Mouse (Mus musculus) lung, embryonic 15.5 days (tissue): Measurements from ENCODE around the gene Mmd. TPM values are rescaled to one million over a fixed set of nuclear protein-coding genes. Genes with fewer than 3 reads are reported as not detected.

Experiments used
- ATAC-seq: fragments of 200-750 bp; cut with Nextera tagmentation; 2 replicates; pipeline ENCODE4 v1.8.0; 2017; ENCODE audit warnings: moderate number of reproducible peaks, borderline replicate concordance; ENCODE audit not compliant: low FRiP score, low TSS enrichment; ENCODE audit errors: extremely low read depth
- H3K27ac ChIP-seq: fragments of 300-500 bp; sonication (generic); 2 replicates; pipeline ENCODE4 v1.5.1; 2015; ENCODE audit warnings: moderate library complexity, mild to moderate bottlenecking, inconsistent platforms
- H3K27me3 ChIP-seq: fragments of 300-500 bp; sonication (generic); 2 replicates; pipeline ENCODE4 v1.6.1; 2015; ENCODE audit warnings: inconsistent platforms
- H3K36me3 ChIP-seq: fragments of 300-500 bp; sonication (generic); 2 replicates; pipeline ENCODE4 v1.6.1; 2015; ENCODE audit warnings: inconsistent platforms
- H3K4me1 ChIP-seq: fragments of 300-500 bp; sonication (generic); 2 replicates; pipeline ENCODE4 v1.6.1; 2015; ENCODE audit warnings: inconsistent platforms
- H3K4me2 ChIP-seq: fragments of 300-500 bp; sonication (generic); 2 replicates; pipeline ENCODE4 v1.6.1; 2015; ENCODE audit warnings: inconsistent platforms, mild to moderate bottlenecking, moderate library complexity
- H3K4me3 ChIP-seq: fragments of 300-500 bp; sonication (generic); 2 replicates; pipeline ENCODE4 v1.5.1; 2015; ENCODE audit warnings: mild to moderate bottlenecking, inconsistent platforms
- H3K9ac ChIP-seq: fragments of 300-500 bp; sonication (generic); 2 replicates; pipeline ENCODE4 v1.6.1; 2015; ENCODE audit warnings: inconsistent platforms
- H3K9me3 ChIP-seq: fragments of 300-500 bp; sonication (generic); 2 replicates; pipeline ENCODE4 v1.6.1; 2016; ENCODE audit warnings: inconsistent platforms
- WGBS: fragments of 180-500 bp; shearing (Covaris S2); methylation state at CpG from one replicate; pipeline ENCODE4 v1.1.7; 2015; 5-methylcytosine and 5-hydroxymethylcytosine counted together
- polyA plus RNA-seq: library from polyadenylated mRNA; unstranded; fragments of >200 nt; fragmentation: Nextera tagmentation; extraction: Ambion mirVana; gene quantifications from 2 replicates; pipeline ENCODE4 v1.2.1, GENCODE M21; 2015

The Mmd gene
- polyA plus RNA-seq, 1 experiment from 2014 or later: 45.7 TPM

DNA sequence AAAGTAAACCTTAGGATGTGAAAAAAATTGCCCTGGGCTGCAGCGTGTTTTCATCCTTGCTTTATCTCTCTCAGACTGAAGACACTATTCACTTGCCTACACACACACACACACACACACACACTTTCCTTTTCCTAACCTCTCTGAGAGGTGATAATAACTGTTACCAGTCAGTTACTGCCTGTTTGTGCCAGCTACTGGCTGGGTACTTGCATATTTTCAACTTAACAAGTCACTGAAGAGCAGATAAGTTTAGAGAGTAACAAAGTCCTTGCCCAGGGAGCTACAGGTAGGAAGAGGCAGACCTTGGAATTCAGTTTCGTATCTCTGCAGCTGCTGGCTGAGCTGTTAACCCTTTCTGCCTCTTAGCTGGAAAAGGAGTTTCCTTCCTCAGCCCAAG is 2.7 kb downstream of the Mmd start:
- no peak overlapping the region for H3K27ac ChIP-seq
- no peak overlapping the region for H3K9ac ChIP-seq
- H3K9me3 ChIP-seq: no peaks in the 10 kb centered on the region
- ATAC-seq: no peak
- peaks cover 48% of the 10 kb centered on the region for H3K4me1 ChIP-seq
- WGBS: 14% methylated on average over 2 of the region's 2 CpGs
- no peak overlapping the region for H3K4me3 ChIP-seq
- peak overlapping the region; percentile 16; the same call in 1 of the 2 replicates for H3K4me2 ChIP-seq
- H3K27me3 ChIP-seq: no peaks in the 10 kb centered on the region
- no peaks in the 10 kb centered on the region for H3K36me3 ChIP-seq

- no peaks in the 10 kb centered on the region for H3K27me3 ChIP-seq
- no peaks in the 10 kb centered on the region for H3K36me3 ChIP-seq
- H3K9me3 ChIP-seq: no peaks in the 10 kb centered on the region
- H3K4me1 ChIP-seq: peaks cover 53% of the 10 kb centered on the region
- no peak overlapping the region for H3K4me3 ChIP-seq
- 36% methylated on average over 8 of the region's 8 CpGs for WGBS
- ATAC-seq: no peak
- H3K4me2 ChIP-seq: peak overlapping the region; percentile 16; the same call in 1 of the 2 replicates
- no peak overlapping the region for H3K9ac ChIP-seq
- H3K27ac ChIP-seq: no peak overlapping the region
Measured at GRCm38 (mm10) chr11:90252366-90252765, 3.1 kb downstream of the Mmd start.

DNA sequence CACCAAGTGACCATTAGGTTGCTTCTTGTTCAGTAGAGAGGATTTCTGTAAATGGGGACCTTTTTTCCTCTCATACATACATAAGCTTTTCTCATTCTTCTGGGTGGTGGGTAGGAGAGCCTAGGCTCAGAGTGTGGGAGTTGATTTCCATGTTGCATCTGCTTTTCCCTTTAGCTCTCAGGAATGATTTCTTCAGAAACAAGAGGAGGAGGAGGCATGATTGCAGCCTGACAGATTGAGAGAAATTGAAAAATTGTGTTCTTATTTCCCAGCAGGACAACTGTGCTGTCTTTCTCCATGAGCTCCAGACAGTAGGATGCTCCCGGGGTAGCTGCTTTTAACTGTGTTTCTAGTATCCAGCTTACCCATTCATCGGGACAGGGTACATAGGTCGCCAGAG is 5.3 kb downstream of the Mmd start:
- Histone ChIP-seq H3K9me3 (no peaks in the 10 kb centered on the region), H3K4me3 (no peak overlapping the region), H3K36me3 (no peaks in the 10 kb centered on the region), H3K4me1 (peaks cover 63% of the 10 kb centered on the region), H3K27ac (no peak overlapping the region), H3K27me3 (no peaks in the 10 kb centered on the region), H3K4me2 (no peak overlapping the region), H3K9ac (no peak overlapping the region)
- no peak for ATAC-seq
- WGBS: 89% methylated on average over 3 of the region's 3 CpGs

GRCm38 (mm10) chr11:90255687-90256086 is 6.4 kb downstream of the Mmd start:
- 40% methylated on average over 6 of the region's 6 CpGs for WGBS
- Histone ChIP-seq H3K27me3 (no peaks in the 10 kb centered on the region), H3K9me3 (no peaks in the 10 kb centered on the region), H3K9ac (no peak overlapping the region), H3K4me1 (peaks cover 62% of the 10 kb centered on the region), H3K4me3 (no peak overlapping the region), H3K27ac (peak overlapping the region; percentile 30; the same call in 1 of the 2 replicates), H3K36me3 (peaks cover 11% of the 10 kb centered on the region), H3K4me2 (no peak overlapping the region)
- ATAC-seq: peak; percentile 40; the same call in 1 of the 2 replicates

GRCm38 (mm10) chr11:90256833-90257525 is 7.7 kb downstream of the Mmd start:
- no peak for ATAC-seq
- Histone ChIP-seq H3K27ac (peak overlapping the region; percentile 27), H3K9me3 (no peaks in the 10 kb centered on the region), H3K36me3 (peaks cover 22% of the 10 kb centered on the region), H3K4me3 (no peak overlapping the region), H3K27me3 (no peaks in the 10 kb centered on the region), H3K4me2 (peak overlapping the region; percentile 34), H3K9ac (no peak overlapping the region), H3K4me1 (peaks cover 50% of the 10 kb centered on the region)
- 28% methylated on average over 16 of the region's 16 CpGs for WGBS

GRCm38 (mm10) chr11:90258321-90258927 is 9.2 kb downstream of the Mmd start:
- WGBS: 56% methylated on average over 10 of the region's 10 CpGs
- no peak for ATAC-seq
- H3K9ac ChIP-seq: no peak overlapping the region
- no peaks in the 10 kb centered on the region for H3K9me3 ChIP-seq
- peaks cover 35% of the 10 kb centered on the region for H3K36me3 ChIP-seq
- no peak overlapping the region for H3K4me3 ChIP-seq
- no peak overlapping the region for H3K4me2 ChIP-seq
- no peaks in the 10 kb centered on the region for H3K27me3 ChIP-seq
- no peak overlapping the region for H3K27ac ChIP-seq
- peaks cover 37% of the 10 kb centered on the region for H3K4me1 ChIP-seq

GRCm38 (mm10) chr11:90259071-90259470 is 9.8 kb downstream of the Mmd start:
- Histone ChIP-seq H3K27me3 (no peaks in the 10 kb centered on the region), H3K4me2 (no peak overlapping the region), H3K9me3 (no peaks in the 10 kb centered on the region), H3K27ac (peak overlapping the region; percentile 44; the same call in 1 of the 2 replicates), H3K9ac (no peak overlapping the region), H3K4me3 (no peak overlapping the region), H3K4me1 (peaks cover 37% of the 10 kb centered on the region), H3K36me3 (peaks cover 37% of the 10 kb centered on the region)
- peak; percentile 60; the same call in 1 of the 2 replicates for ATAC-seq
- WGBS: 18% methylated on average over 4 of the region's 4 CpGs

- 86% methylated on average over 9 of the region's 9 CpGs for WGBS
Measured at GRCm38 (mm10) chr11:90259826-90260225, 10.6 kb downstream of the Mmd start.

GRCm38 (mm10) chr11:90264180-90264579 is 14.9 kb downstream of the Mmd start:
- 76% methylated on average over 11 of the region's 11 CpGs for WGBS
- Histone ChIP-seq H3K9ac (no peak overlapping the region), H3K27ac (no peak overlapping the region), H3K4me3 (no peak overlapping the region), H3K36me3 (peaks cover 50% of the 10 kb centered on the region), H3K9me3 (no peaks in the 10 kb centered on the region), H3K27me3 (no peaks in the 10 kb centered on the region), H3K4me2 (no peak overlapping the region), H3K4me1 (peaks cover 1% of the 10 kb centered on the region; the same call in 1 of the 2 replicates)
- no peak for ATAC-seq

More at GRCm38 (mm10) chr11:90259826-90260225, 10.6 kb downstream of the Mmd start:
- Histone ChIP-seq H3K27me3 (no peaks in the 10 kb centered on the region), H3K4me3 (no peak overlapping the region), H3K4me1 (peaks cover 37% of the 10 kb centered on the region), H3K9ac (no peak overlapping the region), H3K9me3 (no peaks in the 10 kb centered on the region), H3K36me3 (peaks cover 37% of the 10 kb centered on the region), H3K4me2 (no peak overlapping the region), H3K27ac (no peak overlapping the region)
- ATAC-seq: no peak

- Histone ChIP-seq H3K36me3 (peaks cover 40% of the 10 kb centered on the region), H3K27me3 (no peaks in the 10 kb centered on the region), H3K4me1 (no peaks in the 10 kb centered on the region), H3K4me2 (no peak overlapping the region), H3K4me3 (no peak overlapping the region), H3K27ac (no peak overlapping the region), H3K9ac (no peak overlapping the region), H3K9me3 (no peaks in the 10 kb centered on the region)
- 82% methylated on average over 7 of the region's 7 CpGs for WGBS
- no peak for ATAC-seq
Measured at GRCm38 (mm10) chr11:90265581-90265980, 16.3 kb downstream of the Mmd start.

GRCm38 (mm10) chr11:90268934-90269333 is 19.7 kb downstream of the Mmd start:
- no peak overlapping the region for H3K9ac ChIP-seq
- no peaks in the 10 kb centered on the region for H3K27me3 ChIP-seq
- 67% methylated on average over 5 of the region's 5 CpGs for WGBS
- no peak for ATAC-seq
- H3K4me1 ChIP-seq: no peaks in the 10 kb centered on the region
- H3K36me3 ChIP-seq: peaks cover 29% of the 10 kb centered on the region; the same call in 1 of the 2 replicates
- no peak overlapping the region for H3K4me2 ChIP-seq
- no peaks in the 10 kb centered on the region for H3K9me3 ChIP-seq
- no peak overlapping the region for H3K4me3 ChIP-seq
- H3K27ac ChIP-seq: no peak overlapping the region

GRCm38 (mm10) chr11:90269398-90270123 is 20.3 kb downstream of the Mmd start:
- Histone ChIP-seq H3K9me3 (no peaks in the 10 kb centered on the region), H3K4me1 (no peaks in the 10 kb centered on the region), H3K4me2 (no peak overlapping the region), H3K27ac (no peak overlapping the region), H3K27me3 (no peaks in the 10 kb centered on the region), H3K36me3 (peaks cover 29% of the 10 kb centered on the region; the same call in 1 of the 2 replicates), H3K9ac (no peak overlapping the region), H3K4me3 (no peak overlapping the region)
- ATAC-seq: no peak
- 63% methylated on average over 18 of the region's 18 CpGs for WGBS
